ENCODE assay signal across 9 mouse cellular contexts in genomic region chr3:66398214-66399150, GRCm38 (mm10).
DNase-seq lines count a peak whose midpoint lies in the region; ATAC-seq lines count a peak whose summit lies in the region.
"Had no signal": no experiment of that assay in that cellular context is flagged by ENCODE, and none has a peak within 500 bp of the region (broad histone marks: within the 10 kb centered on the region; RNA-seq: fewer than 3 reads in every experiment).

No protein-coding gene starts in this region.

- H3K36me3 ChIP-seq in embryonic facial prominence, embryonic 11.5 days (replicated peaks; ENCODE audit: control insufficient read depth, insufficient read depth, low read depth, low read length): no peaks in the 10 kb centered on the region
- no peaks in the 10 kb centered on the region for H3K36me3 ChIP-seq in embryonic facial prominence, embryonic 10.5 days (replicated peaks)
- H3K36me3 ChIP-seq in heart, embryonic 12.5 days: no peaks in the 10 kb centered on the region
- H3K36me3 ChIP-seq: liver, embryonic 13.5 days had no signal

- H3K4me2 ChIP-seq in embryonic facial prominence, embryonic 11.5 days (ENCODE audit: low read depth, low read length): no peak overlapping the region
- H3K4me2 ChIP-seq in heart, embryonic 12.5 days: no peak overlapping the region
- H3K4me2 ChIP-seq: liver, embryonic 13.5 days had no signal

- H3K4me3 ChIP-seq in embryonic facial prominence, embryonic 11.5 days (ENCODE audit: low read depth, low read length): no peak overlapping the region
- no peak overlapping the region for H3K4me3 ChIP-seq in embryonic facial prominence, embryonic 10.5 days
- H3K4me3 ChIP-seq in heart, embryonic 12.5 days: no peak overlapping the region
- H3K4me3 ChIP-seq: liver, embryonic 13.5 days had no signal

- 70% methylated on average over 12 of the region's 12 CpGs for WGBS in embryonic facial prominence, embryonic 11.5 days
- 67% methylated on average over 12 of the region's 12 CpGs for WGBS in embryonic facial prominence, embryonic 10.5 days
- WGBS in heart, embryonic 12.5 days: 60% methylated on average over 12 of the region's 12 CpGs

- H3K27ac ChIP-seq in embryonic facial prominence, embryonic 11.5 days (replicated peaks; ENCODE audit: low read depth, low read length): no peak overlapping the region
- H3K27ac ChIP-seq in embryonic facial prominence, embryonic 10.5 days (replicated peaks): no peak overlapping the region
- H3K27ac ChIP-seq in heart, embryonic 12.5 days (ENCODE audit: poor library complexity, severe bottlenecking): no peak overlapping the region
- H3K27ac ChIP-seq: liver, embryonic 13.5 days had no signal

- no peak for ATAC-seq in embryonic facial prominence, embryonic 11.5 days (replicated peaks; ENCODE audit: insufficient number of reproducible peaks, low FRiP score, low TSS enrichment, low read depth)
- no peak for ATAC-seq in heart, embryonic 12.5 days (ENCODE audit: insufficient number of reproducible peaks, low FRiP score)

- H3K27me3 ChIP-seq in embryonic facial prominence, embryonic 11.5 days (ENCODE audit: control insufficient read depth, insufficient read depth, low read length): no peaks in the 10 kb centered on the region
- H3K27me3 ChIP-seq in embryonic facial prominence, embryonic 10.5 days (replicated peaks; ENCODE audit: low read depth, poor library complexity, severe bottlenecking): no peaks in the 10 kb centered on the region
- no peaks in the 10 kb centered on the region for H3K27me3 ChIP-seq in heart, embryonic 12.5 days (replicated peaks)

- no peaks in the 10 kb centered on the region for H3K4me1 ChIP-seq in embryonic facial prominence, embryonic 11.5 days (ENCODE audit: control insufficient read depth, insufficient read depth, low read length)
- H3K4me1 ChIP-seq in embryonic facial prominence, embryonic 10.5 days: peaks cover 8% of the 10 kb centered on the region
- H3K4me1 ChIP-seq in heart, embryonic 12.5 days (replicated peaks): no peaks in the 10 kb centered on the region
- H3K4me1 ChIP-seq: liver, embryonic 13.5 days had no signal

- no peaks in the 10 kb centered on the region for H3K9me3 ChIP-seq in embryonic facial prominence, embryonic 11.5 days (replicated peaks; ENCODE audit: control insufficient read depth, low read length)
- H3K9me3 ChIP-seq in embryonic facial prominence, embryonic 10.5 days: no peaks in the 10 kb centered on the region
- H3K9me3 ChIP-seq in heart, embryonic 12.5 days (replicated peaks): no peaks in the 10 kb centered on the region
- H3K9me3 ChIP-seq: liver, embryonic 13.5 days had no signal

- DNase-seq in embryonic facial prominence, embryonic 11.5 days (ENCODE audit: low spot score): peak; percentile 47
- no peak for DNase-seq in embryonic facial prominence, embryonic 10.5 days (ENCODE audit: low spot score)
- peak; percentile 4 to 22 for DNase-seq in right cerebral cortex, adult 2 months (ENCODE audit: low spot score in 2 of 2)
- DNase-seq in right cerebral cortex, adult 18-20 months: no peak
- peak; percentile 3 for DNase-seq in induced T-regulatory cell, adult 2 months (ENCODE audit: low read depth)
- peak; percentile 45 for DNase-seq in right cerebral cortex, postnatal 4 days
- no peak for DNase-seq in kidney, adult 8-10 months
- DNase-seq: liver, embryonic 13.5 days had no signal

- H3K9ac ChIP-seq in embryonic facial prominence, embryonic 11.5 days (replicated peaks; ENCODE audit: low read length): no peak overlapping the region
- H3K9ac ChIP-seq in heart, embryonic 12.5 days: no peak overlapping the region
- H3K9ac ChIP-seq: liver, embryonic 13.5 days had no signal

Comparison
In these comparisons a context has a peak if more than half of its experiments do, and no peak if none do; other contexts are left out.
1. DNase-seq: peak in embryonic facial prominence, embryonic 11.5 days (single experiment), right cerebral cortex, adult 2 months (2 of 2), induced T-regulatory cell, adult 2 months (single experiment) and right cerebral cortex, postnatal 4 days (single experiment); none in embryonic facial prominence, embryonic 10.5 days (single experiment), right cerebral cortex, adult 18-20 months (single experiment) and kidney, adult 8-10 months (0 of 2).